Mouse (Mus musculus): ENCODE measurements around the gene Syt7. TPM values are rescaled to one million over a fixed set of nuclear protein-coding genes. Genes with fewer than 3 reads are reported as not detected.

The Syt7 gene
- polyA plus RNA-seq, 1 experiment from 2014 or later, result 0.84 TPM

GRCm38 (mm10) chr19:10413701-10414242 is 24.9 kb downstream of the Syt7 start:
- Histone ChIP-seq H3K9ac (ENCODE audit: low read length) (no peak overlapping the region), H3K4me3 (replicated peaks; ENCODE audit: low read length) (peak overlapping the region; percentile 31)
- 1% methylated on average over 19 of the region's 19 CpGs for whole genome bisulfite sequencing

GRCm38 (mm10) chr19:10415508-10415907 is 26.6 kb downstream of the Syt7 start:
- WGBS, result 64% methylated on average over 5 of the region's 5 CpGs
- Histone ChIP-seq H3K4me2 (ENCODE audit: low read depth, low read length) (no peak overlapping the region), H3K9ac (ENCODE audit: low read length) (no peak overlapping the region), H3K9me3 (replicated peaks; ENCODE audit: control insufficient read depth, low read length) (no peaks in the 10 kb centered on the region), H3K4me3 (replicated peaks; ENCODE audit: low read length) (no peak overlapping the region), H3K27ac (ENCODE audit: low read length) (no peak overlapping the region), H3K27me3 (ENCODE audit: control insufficient read depth, insufficient read depth, low read length) (no peaks in the 10 kb centered on the region), H3K36me3 (ENCODE audit: control insufficient read depth, insufficient read depth, low read length) (no peaks in the 10 kb centered on the region), H3K4me1 (ENCODE audit: control insufficient read depth, insufficient read depth, low read length) (peaks cover 8% of the 10 kb centered on the region)
- no peak for ATAC-seq (ENCODE audit: insufficient read depth, low FRiP score)

More at GRCm38 (mm10) chr19:10413701-10414242, 24.9 kb downstream of the Syt7 start:
- no peaks in the 10 kb centered on the region for H3K36me3 ChIP-seq (ENCODE audit: control insufficient read depth, insufficient read depth, low read length)
- H3K4me1 ChIP-seq (ENCODE audit: control insufficient read depth, insufficient read depth, low read length), result peaks cover 8% of the 10 kb centered on the region
- H3K4me2 ChIP-seq (ENCODE audit: low read depth, low read length), result peak overlapping the region; percentile 51
- H3K9me3 ChIP-seq (replicated peaks; ENCODE audit: control insufficient read depth, low read length), result no peaks in the 10 kb centered on the region
- H3K27me3 ChIP-seq (ENCODE audit: control insufficient read depth, insufficient read depth, low read length), result no peaks in the 10 kb centered on the region
- peak; percentile 83 for ATAC-seq (ENCODE audit: insufficient read depth, low FRiP score)
- H3K27ac ChIP-seq (ENCODE audit: low read length), result no peak overlapping the region

GRCm38 (mm10) chr19:10416889-10417288 is 28.0 kb downstream of the Syt7 start:
- WGBS, result 45% methylated on average over 8 of the region's 8 CpGs

GRCm38 (mm10) chr19:10417436-10417835 is 28.5 kb downstream of the Syt7 start:
- no peak overlapping the region for H3K9ac ChIP-seq (ENCODE audit: low read length)
- H3K4me3 ChIP-seq (replicated peaks; ENCODE audit: low read length), result no peak overlapping the region
- H3K27me3 ChIP-seq (ENCODE audit: control insufficient read depth, insufficient read depth, low read length), result no peaks in the 10 kb centered on the region
- H3K9me3 ChIP-seq (replicated peaks; ENCODE audit: control insufficient read depth, low read length), result no peaks in the 10 kb centered on the region
- 69% methylated on average over 12 of the region's 12 CpGs for WGBS
- no peaks in the 10 kb centered on the region for H3K36me3 ChIP-seq (ENCODE audit: control insufficient read depth, insufficient read depth, low read length)
- peaks cover 13% of the 10 kb centered on the region for H3K4me1 ChIP-seq (ENCODE audit: control insufficient read depth, insufficient read depth, low read length)
- no peak overlapping the region for H3K27ac ChIP-seq (ENCODE audit: low read length)
- ATAC-seq (ENCODE audit: insufficient read depth, low FRiP score), result no peak
- no peak overlapping the region for H3K4me2 ChIP-seq (ENCODE audit: low read depth, low read length)

More at GRCm38 (mm10) chr19:10416889-10417288, 28.0 kb downstream of the Syt7 start:
- Histone ChIP-seq H3K27ac (ENCODE audit: low read length) (no peak overlapping the region), H3K36me3 (ENCODE audit: control insufficient read depth, insufficient read depth, low read length) (no peaks in the 10 kb centered on the region), H3K9ac (ENCODE audit: low read length) (no peak overlapping the region), H3K9me3 (replicated peaks; ENCODE audit: control insufficient read depth, low read length) (no peaks in the 10 kb centered on the region), H3K4me2 (ENCODE audit: low read depth, low read length) (no peak overlapping the region), H3K4me3 (replicated peaks; ENCODE audit: low read length) (no peak overlapping the region), H3K27me3 (ENCODE audit: control insufficient read depth, insufficient read depth, low read length) (no peaks in the 10 kb centered on the region), H3K4me1 (ENCODE audit: control insufficient read depth, insufficient read depth, low read length) (peaks cover 10% of the 10 kb centered on the region)
- no peak for ATAC-seq (ENCODE audit: insufficient read depth, low FRiP score)

- no peak for ATAC-seq (ENCODE audit: insufficient read depth, low FRiP score)
- H3K36me3 ChIP-seq (ENCODE audit: control insufficient read depth, insufficient read depth, low read length), result no peaks in the 10 kb centered on the region
- peaks cover 17% of the 10 kb centered on the region for H3K4me1 ChIP-seq (ENCODE audit: control insufficient read depth, insufficient read depth, low read length)
- H3K9me3 ChIP-seq (replicated peaks; ENCODE audit: control insufficient read depth, low read length), result no peaks in the 10 kb centered on the region
- 6% methylated on average over 53 of the region's 53 CpGs for WGBS
- peak overlapping the region; percentile 34 for H3K9ac ChIP-seq (ENCODE audit: low read length)
- H3K27ac ChIP-seq (ENCODE audit: low read length), result no peak overlapping the region
- no peaks in the 10 kb centered on the region for H3K27me3 ChIP-seq (ENCODE audit: control insufficient read depth, insufficient read depth, low read length)
- H3K4me2 ChIP-seq (ENCODE audit: low read depth, low read length), result peak overlapping the region; percentile 53
- H3K4me3 ChIP-seq (replicated peaks; ENCODE audit: low read length), result peak overlapping the region; percentile 31
These were observed 33.4 kb downstream of the Syt7 start for GRCm38 (mm10) chr19:10421986-10422976.

GRCm38 (mm10) chr19:10424751-10425150 is 35.9 kb downstream of the Syt7 start:
- Histone ChIP-seq H3K27ac (ENCODE audit: low read length) (no peak overlapping the region), H3K4me1 (ENCODE audit: control insufficient read depth, insufficient read depth, low read length) (peaks cover 29% of the 10 kb centered on the region)
- 34% methylated on average over 1 of the region's 1 CpGs for WGBS

GRCm38 (mm10) chr19:10425484-10426270 is 36.8 kb downstream of the Syt7 start:
- H3K9me3 ChIP-seq (replicated peaks; ENCODE audit: control insufficient read depth, low read length), result no peaks in the 10 kb centered on the region
- no peak overlapping the region for H3K4me3 ChIP-seq (replicated peaks; ENCODE audit: low read length)
- no peak overlapping the region for H3K4me2 ChIP-seq (ENCODE audit: low read depth, low read length)
- no peak for ATAC-seq (ENCODE audit: insufficient read depth, low FRiP score)
- peaks cover 37% of the 10 kb centered on the region for H3K4me1 ChIP-seq (ENCODE audit: control insufficient read depth, insufficient read depth, low read length)
- no peak overlapping the region for H3K27ac ChIP-seq (ENCODE audit: low read length)
- 54% methylated on average over 13 of the region's 13 CpGs for WGBS
- no peak overlapping the region for H3K9ac ChIP-seq (ENCODE audit: low read length)
- no peaks in the 10 kb centered on the region for H3K36me3 ChIP-seq (ENCODE audit: control insufficient read depth, insufficient read depth, low read length)
- H3K27me3 ChIP-seq (ENCODE audit: control insufficient read depth, insufficient read depth, low read length), result no peaks in the 10 kb centered on the region; the same call in 1 of the 2 replicates

More at GRCm38 (mm10) chr19:10424751-10425150, 35.9 kb downstream of the Syt7 start:
- Histone ChIP-seq H3K4me2 (ENCODE audit: low read depth, low read length) (no peak overlapping the region), H3K36me3 (ENCODE audit: control insufficient read depth, insufficient read depth, low read length) (no peaks in the 10 kb centered on the region), H3K9me3 (replicated peaks; ENCODE audit: control insufficient read depth, low read length) (no peaks in the 10 kb centered on the region), H3K27me3 (ENCODE audit: control insufficient read depth, insufficient read depth, low read length) (no peaks in the 10 kb centered on the region), H3K4me3 (replicated peaks; ENCODE audit: low read length) (no peak overlapping the region), H3K9ac (ENCODE audit: low read length) (no peak overlapping the region)
- ATAC-seq (ENCODE audit: insufficient read depth, low FRiP score), result no peak

- 42% methylated on average over 25 of the region's 25 CpGs for WGBS
- Histone ChIP-seq H3K27me3 (ENCODE audit: control insufficient read depth, insufficient read depth, low read length) (no peaks in the 10 kb centered on the region; the same call in 1 of the 2 replicates), H3K4me2 (ENCODE audit: low read depth, low read length) (no peak overlapping the region), H3K4me3 (replicated peaks; ENCODE audit: low read length) (no peak overlapping the region), H3K9me3 (replicated peaks; ENCODE audit: control insufficient read depth, low read length) (no peaks in the 10 kb centered on the region), H3K36me3 (ENCODE audit: control insufficient read depth, insufficient read depth, low read length) (no peaks in the 10 kb centered on the region), H3K27ac (ENCODE audit: low read length) (no peak overlapping the region), H3K9ac (ENCODE audit: low read length) (no peak overlapping the region; the same call in 1 of the 2 replicates), H3K4me1 (ENCODE audit: control insufficient read depth, insufficient read depth, low read length) (peaks cover 37% of the 10 kb centered on the region)
- no peak for ATAC-seq (ENCODE audit: insufficient read depth, low FRiP score)
These were observed 37.4 kb downstream of the Syt7 start for GRCm38 (mm10) chr19:10426312-10426711.

Measured in stomach, embryonic 16.5 days (tissue).